Mouse (Mus musculus): ENCODE measurements around the gene Tbx15. TPM values are rescaled to one million over a fixed set of nuclear protein-coding genes. Genes with fewer than 3 reads are reported as not detected.

Gene Tbx15
- polyA plus RNA-seq, 1 experiment from 2014 or later: 4.9 TPM

GRCm38 (mm10) chr3:99300846-99301245 is 60.7 kb downstream of the Tbx15 start:
- no peaks in the 10 kb centered on the region for H3K36me3 ChIP-seq (ENCODE audit: control insufficient read depth, insufficient read depth, low read length)
- WGBS: 81% methylated on average over 2 of the region's 2 CpGs
- ATAC-seq (ENCODE audit: low FRiP score): no peak
- H3K4me3 ChIP-seq (ENCODE audit: low read depth, low read length): no peak overlapping the region
- H3K27me3 ChIP-seq (ENCODE audit: control insufficient read depth, insufficient read depth, low read length): no peaks in the 10 kb centered on the region
- H3K4me1 ChIP-seq (replicated peaks; ENCODE audit: control insufficient read depth, insufficient read depth, low read length): no peaks in the 10 kb centered on the region
- no peak for DNase-seq (ENCODE audit: low spot score)
- no peaks in the 10 kb centered on the region for H3K9me3 ChIP-seq (ENCODE audit: control insufficient read depth, low read length)
- no peak overlapping the region for H3K27ac ChIP-seq (ENCODE audit: low read depth, low read length)
- no peak overlapping the region for H3K4me2 ChIP-seq (replicated peaks; ENCODE audit: low read depth, low read length)
- no peak overlapping the region for H3K9ac ChIP-seq (ENCODE audit: low read depth, low read length)

DNA sequence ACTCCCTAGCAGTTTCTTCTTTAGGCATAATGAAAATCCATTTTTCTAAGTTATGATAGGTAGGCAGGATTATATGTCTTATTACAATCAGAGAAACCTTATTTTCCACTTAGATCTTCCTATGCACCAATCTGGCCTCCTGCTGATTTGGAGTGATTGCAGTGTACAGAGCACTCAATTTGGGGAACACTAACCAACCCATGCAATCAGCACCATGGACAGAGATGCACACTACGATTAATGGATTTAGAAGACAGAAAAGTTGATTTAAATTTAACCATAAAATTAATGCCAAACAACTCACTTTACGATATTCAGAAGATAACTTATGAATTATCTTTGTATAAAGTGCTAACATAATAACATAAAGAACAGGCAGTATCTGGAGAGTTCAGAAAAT is 70.7 kb downstream of the Tbx15 start:
- H3K9ac ChIP-seq (ENCODE audit: low read depth, low read length): no peak overlapping the region
- ATAC-seq (ENCODE audit: low FRiP score) (no peak), DNase-seq (ENCODE audit: low spot score) (peak; percentile 47)
- H3K4me2 ChIP-seq (replicated peaks; ENCODE audit: low read depth, low read length): no peak overlapping the region
- H3K27me3 ChIP-seq (ENCODE audit: control insufficient read depth, insufficient read depth, low read length): no peaks in the 10 kb centered on the region
- no peaks in the 10 kb centered on the region for H3K36me3 ChIP-seq (ENCODE audit: control insufficient read depth, insufficient read depth, low read length)
- H3K4me3 ChIP-seq (ENCODE audit: low read depth, low read length): no peak overlapping the region
- WGBS: 66% methylated on average over 2 of the region's 2 CpGs
- no peaks in the 10 kb centered on the region for H3K4me1 ChIP-seq (replicated peaks; ENCODE audit: control insufficient read depth, insufficient read depth, low read length)
- no peaks in the 10 kb centered on the region for H3K9me3 ChIP-seq (ENCODE audit: control insufficient read depth, low read length)
- no peak overlapping the region for H3K27ac ChIP-seq (ENCODE audit: low read depth, low read length)

GRCm38 (mm10) chr3:99311943-99312635 is 71.9 kb downstream of the Tbx15 start:
- Histone ChIP-seq H3K9me3 (ENCODE audit: control insufficient read depth, low read length) (no peaks in the 10 kb centered on the region), H3K9ac (ENCODE audit: low read depth, low read length) (no peak overlapping the region), H3K4me1 (replicated peaks; ENCODE audit: control insufficient read depth, insufficient read depth, low read length) (no peaks in the 10 kb centered on the region), H3K36me3 (ENCODE audit: control insufficient read depth, insufficient read depth, low read length) (no peaks in the 10 kb centered on the region), H3K4me3 (ENCODE audit: low read depth, low read length) (no peak overlapping the region), H3K27ac (ENCODE audit: low read depth, low read length) (no peak overlapping the region), H3K4me2 (replicated peaks; ENCODE audit: low read depth, low read length) (no peak overlapping the region), H3K27me3 (ENCODE audit: control insufficient read depth, insufficient read depth, low read length) (no peaks in the 10 kb centered on the region)
- no peak for DNase-seq (ENCODE audit: low spot score)
- WGBS: 51% methylated on average over 7 of the region's 7 CpGs
- ATAC-seq (ENCODE audit: low FRiP score): no peak

- Histone ChIP-seq H3K27me3 (ENCODE audit: control insufficient read depth, insufficient read depth, low read length) (no peaks in the 10 kb centered on the region), H3K9me3 (ENCODE audit: control insufficient read depth, low read length) (no peaks in the 10 kb centered on the region), H3K36me3 (ENCODE audit: control insufficient read depth, insufficient read depth, low read length) (no peaks in the 10 kb centered on the region), H3K4me1 (replicated peaks; ENCODE audit: control insufficient read depth, insufficient read depth, low read length) (no peaks in the 10 kb centered on the region), H3K27ac (ENCODE audit: low read depth, low read length) (no peak overlapping the region), H3K9ac (ENCODE audit: low read depth, low read length) (no peak overlapping the region), H3K4me2 (replicated peaks; ENCODE audit: low read depth, low read length) (no peak overlapping the region), H3K4me3 (ENCODE audit: low read depth, low read length) (no peak overlapping the region)
- no peak for ATAC-seq (ENCODE audit: low FRiP score)
- no peak for DNase-seq (ENCODE audit: low spot score)
- 94% methylated on average over 2 of the region's 2 CpGs for whole genome bisulfite sequencing
Observed at GRCm38 (mm10) chr3:99322345-99322744, 82.2 kb downstream of the Tbx15 start.

GRCm38 (mm10) chr3:99329316-99329715 is 89.1 kb downstream of the Tbx15 start:
- ATAC-seq (ENCODE audit: low FRiP score) (no peak), DNase-seq (ENCODE audit: low spot score) (no peak)
- H3K4me3 ChIP-seq (ENCODE audit: low read depth, low read length): no peak overlapping the region
- H3K9me3 ChIP-seq (ENCODE audit: control insufficient read depth, low read length): no peaks in the 10 kb centered on the region
- no peak overlapping the region for H3K4me2 ChIP-seq (replicated peaks; ENCODE audit: low read depth, low read length)
- no peaks in the 10 kb centered on the region for H3K27me3 ChIP-seq (ENCODE audit: control insufficient read depth, insufficient read depth, low read length)
- H3K9ac ChIP-seq (ENCODE audit: low read depth, low read length): no peak overlapping the region
- H3K36me3 ChIP-seq (ENCODE audit: control insufficient read depth, insufficient read depth, low read length): no peaks in the 10 kb centered on the region
- 90% methylated on average over 5 of the region's 5 CpGs for whole genome bisulfite sequencing
- no peaks in the 10 kb centered on the region for H3K4me1 ChIP-seq (replicated peaks; ENCODE audit: control insufficient read depth, insufficient read depth, low read length)
- no peak overlapping the region for H3K27ac ChIP-seq (ENCODE audit: low read depth, low read length)

GRCm38 (mm10) chr3:99331086-99331485 is 90.9 kb downstream of the Tbx15 start:
- Histone ChIP-seq H3K4me1 (replicated peaks; ENCODE audit: control insufficient read depth, insufficient read depth, low read length) (no peaks in the 10 kb centered on the region), H3K27me3 (ENCODE audit: control insufficient read depth, insufficient read depth, low read length) (no peaks in the 10 kb centered on the region), H3K27ac (ENCODE audit: low read depth, low read length) (no peak overlapping the region), H3K9me3 (ENCODE audit: control insufficient read depth, low read length) (no peaks in the 10 kb centered on the region), H3K4me2 (replicated peaks; ENCODE audit: low read depth, low read length) (no peak overlapping the region), H3K9ac (ENCODE audit: low read depth, low read length) (no peak overlapping the region), H3K4me3 (ENCODE audit: low read depth, low read length) (no peak overlapping the region), H3K36me3 (ENCODE audit: control insufficient read depth, insufficient read depth, low read length) (no peaks in the 10 kb centered on the region)
- DNase-seq (ENCODE audit: low spot score) (no peak), ATAC-seq (ENCODE audit: low FRiP score) (no peak)
- WGBS: 92% methylated on average over 8 of the region's 8 CpGs

GRCm38 (mm10) chr3:99336866-99337265 is 96.7 kb downstream of the Tbx15 start:
- Histone ChIP-seq H3K27me3 (ENCODE audit: control insufficient read depth, insufficient read depth, low read length) (no peaks in the 10 kb centered on the region), H3K36me3 (ENCODE audit: control insufficient read depth, insufficient read depth, low read length) (no peaks in the 10 kb centered on the region), H3K4me1 (replicated peaks; ENCODE audit: control insufficient read depth, insufficient read depth, low read length) (no peaks in the 10 kb centered on the region), H3K4me2 (replicated peaks; ENCODE audit: low read depth, low read length) (no peak overlapping the region), H3K4me3 (ENCODE audit: low read depth, low read length) (no peak overlapping the region), H3K9ac (ENCODE audit: low read depth, low read length) (no peak overlapping the region), H3K27ac (ENCODE audit: low read depth, low read length) (no peak overlapping the region), H3K9me3 (ENCODE audit: control insufficient read depth, low read length) (no peaks in the 10 kb centered on the region)
- ATAC-seq (ENCODE audit: low FRiP score) (no peak), DNase-seq (ENCODE audit: low spot score) (no peak)
- WGBS: 74% methylated on average over 2 of the region's 2 CpGs

- no peak for ATAC-seq (ENCODE audit: low FRiP score)
- DNase-seq (ENCODE audit: low spot score): no peak
- no peaks in the 10 kb centered on the region for H3K36me3 ChIP-seq (ENCODE audit: control insufficient read depth, insufficient read depth, low read length)
- H3K9ac ChIP-seq (ENCODE audit: low read depth, low read length): no peak overlapping the region
- H3K4me2 ChIP-seq (replicated peaks; ENCODE audit: low read depth, low read length): no peak overlapping the region
- no peak overlapping the region for H3K27ac ChIP-seq (ENCODE audit: low read depth, low read length)
- H3K9me3 ChIP-seq (ENCODE audit: control insufficient read depth, low read length): no peaks in the 10 kb centered on the region
- no peak overlapping the region for H3K4me3 ChIP-seq (ENCODE audit: low read depth, low read length)
- WGBS: 88% methylated on average over 1 of the region's 1 CpGs
- no peaks in the 10 kb centered on the region for H3K4me1 ChIP-seq (replicated peaks; ENCODE audit: control insufficient read depth, insufficient read depth, low read length)
- no peaks in the 10 kb centered on the region for H3K27me3 ChIP-seq (ENCODE audit: control insufficient read depth, insufficient read depth, low read length)
Observed at GRCm38 (mm10) chr3:99338756-99339155, 98.6 kb downstream of the Tbx15 start.

- WGBS: 93% methylated on average over 3 of the region's 3 CpGs
Observed at GRCm38 (mm10) chr3:99340021-99340420, 99.8 kb downstream of the Tbx15 start.

More at GRCm38 (mm10) chr3:99340021-99340420, 99.8 kb downstream of the Tbx15 start:
- ATAC-seq (ENCODE audit: low FRiP score) (no peak), DNase-seq (ENCODE audit: low spot score) (no peak)
- Histone ChIP-seq H3K27ac (ENCODE audit: low read depth, low read length) (no peak overlapping the region), H3K4me1 (replicated peaks; ENCODE audit: control insufficient read depth, insufficient read depth, low read length) (no peaks in the 10 kb centered on the region), H3K9ac (ENCODE audit: low read depth, low read length) (no peak overlapping the region), H3K36me3 (ENCODE audit: control insufficient read depth, insufficient read depth, low read length) (no peaks in the 10 kb centered on the region), H3K4me3 (ENCODE audit: low read depth, low read length) (no peak overlapping the region), H3K4me2 (replicated peaks; ENCODE audit: low read depth, low read length) (no peak overlapping the region), H3K9me3 (ENCODE audit: control insufficient read depth, low read length) (no peaks in the 10 kb centered on the region), H3K27me3 (ENCODE audit: control insufficient read depth, insufficient read depth, low read length) (no peaks in the 10 kb centered on the region)
